Mouse (Mus musculus): Measurements from ENCODE around the gene Grxcr1. TPM values are rescaled to one million over a fixed set of nuclear protein-coding genes. Genes with fewer than 3 reads are reported as not detected.

Grxcr1 gene
- polyA plus RNA-seq, 1 experiment from 2014 or later = not detected

DNA sequence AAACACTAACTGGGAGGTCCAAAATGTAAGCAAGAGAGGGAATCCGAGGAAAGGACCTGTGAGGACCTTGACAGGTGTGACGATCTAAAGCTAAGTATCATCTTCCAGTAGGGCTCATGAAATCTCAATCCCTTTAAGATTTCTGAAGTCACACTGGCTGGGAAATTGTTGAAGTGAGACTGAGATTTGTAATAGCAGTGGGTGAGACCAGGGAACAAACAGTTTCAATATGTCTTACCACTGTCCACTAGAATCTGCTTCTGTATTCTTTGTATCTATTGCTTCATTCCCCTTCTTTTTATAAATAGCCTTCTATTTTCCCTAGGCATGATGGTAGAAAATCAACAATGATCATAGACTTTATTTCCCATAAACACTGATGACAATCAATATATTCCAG is 10.8 kb upstream of the Grxcr1 start:
- ATAC-seq (ENCODE audit: low read depth) = no peak
- Histone ChIP-seq H3K4me3 (ENCODE audit: low read depth, low read length) (no peak overlapping the region), H3K36me3 (ENCODE audit: control insufficient read depth, insufficient read depth) (no peaks in the 10 kb centered on the region), H3K27me3 (ENCODE audit: control insufficient read depth, insufficient read depth, low read depth, low read length) (no peaks in the 10 kb centered on the region), H3K27ac (ENCODE audit: low read length) (no peak overlapping the region), H3K9ac (ENCODE audit: low read depth, low read length) (no peak overlapping the region), H3K4me2 (ENCODE audit: low read depth, low read length) (no peak overlapping the region), H3K4me1 (ENCODE audit: control insufficient read depth, low read depth, low read length) (no peaks in the 10 kb centered on the region), H3K9me3 (replicated peaks; ENCODE audit: control insufficient read depth, low read length) (no peaks in the 10 kb centered on the region)
- WGBS (ENCODE audit: insufficient replicate concordance) = 49% methylated on average over 2 of the region's 2 CpGs

DNA sequence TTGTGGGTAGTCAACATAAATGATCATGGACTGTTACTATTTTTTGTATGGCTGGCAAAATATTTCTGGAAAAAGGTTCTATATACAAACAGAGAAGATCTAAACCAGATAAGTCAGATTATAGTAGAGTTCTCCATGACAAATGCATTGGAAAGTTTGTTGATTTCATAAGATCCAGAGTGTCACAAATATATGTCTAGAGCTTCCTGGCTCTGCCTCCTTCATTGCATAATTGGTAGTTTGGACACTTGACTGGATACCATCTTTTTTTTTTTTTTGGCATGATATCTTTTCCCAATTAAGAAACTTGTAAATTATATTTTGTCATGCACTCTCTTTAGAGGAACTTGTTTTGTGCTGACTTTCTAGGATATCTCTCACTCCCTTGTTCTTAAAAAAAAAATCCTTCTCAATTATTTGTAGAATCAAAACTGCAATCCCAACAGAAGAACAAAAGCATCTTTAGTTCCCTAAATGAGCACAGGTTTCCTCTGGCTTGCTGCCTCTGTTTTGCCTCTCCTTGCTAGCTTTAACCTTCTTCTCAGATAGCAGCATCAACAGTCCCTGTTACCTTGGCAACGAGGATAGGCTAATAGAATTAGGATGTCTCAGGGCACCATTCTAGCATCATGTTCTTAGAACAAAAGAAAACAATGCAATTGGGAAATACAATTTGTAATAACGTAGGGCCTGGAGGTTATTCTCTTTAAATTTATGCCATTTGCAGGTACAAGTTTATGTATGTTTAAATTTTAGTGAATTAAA is 4.8 kb upstream of the Grxcr1 start:
- no peaks in the 10 kb centered on the region for H3K4me1 ChIP-seq (ENCODE audit: control insufficient read depth, low read depth, low read length)
- 49% methylated on average over 2 of the region's 2 CpGs for WGBS (ENCODE audit: insufficient replicate concordance)
- H3K4me2 ChIP-seq (ENCODE audit: low read depth, low read length) = no peak overlapping the region
- H3K27ac ChIP-seq (ENCODE audit: low read length) = no peak overlapping the region
- no peaks in the 10 kb centered on the region for H3K27me3 ChIP-seq (ENCODE audit: control insufficient read depth, insufficient read depth, low read depth, low read length)
- no peak for ATAC-seq (ENCODE audit: low read depth)
- no peak overlapping the region for H3K9ac ChIP-seq (ENCODE audit: low read depth, low read length)
- H3K9me3 ChIP-seq (replicated peaks; ENCODE audit: control insufficient read depth, low read length) = no peaks in the 10 kb centered on the region
- H3K4me3 ChIP-seq (ENCODE audit: low read depth, low read length) = no peak overlapping the region
- no peaks in the 10 kb centered on the region for H3K36me3 ChIP-seq (ENCODE audit: control insufficient read depth, insufficient read depth)

DNA sequence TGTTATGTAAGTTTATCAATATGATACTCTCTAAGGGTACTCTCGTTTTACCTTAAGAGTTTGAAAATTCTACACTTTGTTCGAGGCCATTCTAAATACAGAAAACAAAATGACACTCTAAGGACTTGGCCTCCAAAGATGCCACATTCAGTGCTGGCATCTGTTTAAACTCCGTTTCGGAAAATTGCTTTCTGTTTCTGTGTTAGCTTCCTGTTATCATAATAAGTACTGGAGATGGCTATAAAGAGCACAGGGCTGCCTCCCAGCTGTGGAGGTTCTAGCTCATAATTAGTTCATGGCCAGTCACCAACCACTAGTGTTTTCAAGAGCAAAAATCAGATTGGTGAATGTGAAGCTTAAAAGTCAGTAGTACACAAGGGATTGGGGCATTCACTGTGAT is 4.2 kb upstream of the Grxcr1 start:
- no peak for ATAC-seq (ENCODE audit: low read depth)

DNA sequence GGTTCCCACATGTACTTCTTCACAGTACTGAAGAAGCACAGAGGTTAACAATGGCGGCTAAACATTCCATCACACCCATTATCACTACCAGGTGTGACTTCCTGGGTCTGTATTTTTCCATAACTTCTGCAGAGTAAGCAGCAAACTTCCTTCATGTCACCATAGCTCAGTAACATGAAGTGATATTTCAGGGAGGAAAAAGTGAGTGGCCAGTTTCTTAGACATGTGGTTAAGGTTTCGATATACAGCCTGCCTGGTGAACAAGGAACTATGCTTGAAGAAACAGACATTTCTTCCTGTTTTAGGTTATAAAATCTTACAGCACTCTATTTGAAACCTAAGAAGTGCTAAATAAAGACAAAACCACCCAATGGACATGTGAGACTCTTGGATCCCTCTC is 1.7 kb downstream of the Grxcr1 start:
- no peak for ATAC-seq (ENCODE audit: low read depth)
- H3K27me3 ChIP-seq (ENCODE audit: control insufficient read depth, insufficient read depth, low read depth, low read length) = no peaks in the 10 kb centered on the region
- WGBS (ENCODE audit: insufficient replicate concordance) = 40% methylated on average over 2 of the region's 2 CpGs
- H3K36me3 ChIP-seq (ENCODE audit: control insufficient read depth, insufficient read depth) = no peaks in the 10 kb centered on the region
- H3K4me2 ChIP-seq (ENCODE audit: low read depth, low read length) = no peak overlapping the region
- no peaks in the 10 kb centered on the region for H3K9me3 ChIP-seq (replicated peaks; ENCODE audit: control insufficient read depth, low read length)
- H3K27ac ChIP-seq (ENCODE audit: low read length) = no peak overlapping the region
- no peak overlapping the region for H3K4me3 ChIP-seq (ENCODE audit: low read depth, low read length)
- H3K4me1 ChIP-seq (ENCODE audit: control insufficient read depth, low read depth, low read length) = no peaks in the 10 kb centered on the region
- H3K9ac ChIP-seq (ENCODE audit: low read depth, low read length) = no peak overlapping the region

More for the DNA sequence above, 4.2 kb upstream of the Grxcr1 start:
- Histone ChIP-seq H3K36me3 (ENCODE audit: control insufficient read depth, insufficient read depth) (no peaks in the 10 kb centered on the region), H3K9me3 (replicated peaks; ENCODE audit: control insufficient read depth, low read length) (no peaks in the 10 kb centered on the region), H3K4me3 (ENCODE audit: low read depth, low read length) (no peak overlapping the region), H3K4me2 (ENCODE audit: low read depth, low read length) (no peak overlapping the region), H3K27ac (ENCODE audit: low read length) (no peak overlapping the region), H3K9ac (ENCODE audit: low read depth, low read length) (no peak overlapping the region), H3K4me1 (ENCODE audit: control insufficient read depth, low read depth, low read length) (no peaks in the 10 kb centered on the region), H3K27me3 (ENCODE audit: control insufficient read depth, insufficient read depth, low read depth, low read length) (no peaks in the 10 kb centered on the region)
- WGBS (ENCODE audit: insufficient replicate concordance) = 53% methylated on average over 4 of the region's 4 CpGs

DNA sequence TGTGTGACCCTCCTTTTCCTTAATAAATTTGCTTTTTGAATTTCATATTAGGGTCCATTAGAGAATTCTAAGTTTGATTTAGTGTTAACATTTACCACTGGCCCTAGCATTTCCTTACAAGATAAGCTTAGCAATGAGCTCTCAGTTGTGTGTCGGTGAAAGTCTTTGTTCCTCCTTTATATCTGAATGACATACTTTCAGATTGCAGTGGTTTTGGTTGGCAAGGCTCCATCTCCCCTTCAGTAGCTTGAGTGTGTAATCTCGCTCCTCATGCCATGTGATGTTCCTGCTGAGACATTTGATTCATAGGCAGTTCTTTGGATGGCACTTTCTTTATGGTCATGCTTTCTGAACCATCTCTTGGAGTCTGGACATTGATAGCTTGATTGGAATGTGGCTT is 7.4 kb downstream of the Grxcr1 start:
- no peak overlapping the region for H3K4me3 ChIP-seq (ENCODE audit: low read depth, low read length)
- no peak overlapping the region for H3K9ac ChIP-seq (ENCODE audit: low read depth, low read length)
- H3K27me3 ChIP-seq (ENCODE audit: control insufficient read depth, insufficient read depth, low read depth, low read length) = no peaks in the 10 kb centered on the region
- 23% methylated on average over 2 of the region's 2 CpGs for WGBS (ENCODE audit: insufficient replicate concordance)
- no peaks in the 10 kb centered on the region for H3K9me3 ChIP-seq (replicated peaks; ENCODE audit: control insufficient read depth, low read length)
- H3K27ac ChIP-seq (ENCODE audit: low read length) = no peak overlapping the region
- no peak overlapping the region for H3K4me2 ChIP-seq (ENCODE audit: low read depth, low read length)
- H3K4me1 ChIP-seq (ENCODE audit: control insufficient read depth, low read depth, low read length) = no peaks in the 10 kb centered on the region
- ATAC-seq (ENCODE audit: low read depth) = no peak
- H3K36me3 ChIP-seq (ENCODE audit: control insufficient read depth, insufficient read depth) = no peaks in the 10 kb centered on the region

DNA sequence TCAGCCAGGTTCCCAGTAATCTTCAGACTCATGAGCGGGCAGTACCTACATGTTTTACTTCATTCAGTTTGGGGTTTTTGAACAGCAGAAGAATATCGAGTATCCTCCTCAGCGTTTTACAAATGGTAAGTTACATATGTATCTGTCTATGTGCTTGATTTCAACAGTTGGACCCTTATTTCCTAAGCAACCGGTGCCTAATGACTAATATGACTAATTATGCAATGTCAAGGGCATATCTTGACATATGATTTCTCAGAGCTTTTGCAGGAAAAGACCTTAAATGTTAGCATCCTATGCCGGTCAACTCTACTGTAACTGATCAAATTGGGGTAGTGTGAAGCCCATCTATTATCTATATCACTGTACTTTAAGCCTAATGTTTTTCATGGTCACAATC is 11.7 kb downstream of the Grxcr1 start:
- Histone ChIP-seq H3K4me2 (ENCODE audit: low read depth, low read length) (no peak overlapping the region), H3K9ac (ENCODE audit: low read depth, low read length) (no peak overlapping the region), H3K36me3 (ENCODE audit: control insufficient read depth, insufficient read depth) (no peaks in the 10 kb centered on the region), H3K4me3 (ENCODE audit: low read depth, low read length) (no peak overlapping the region), H3K27me3 (ENCODE audit: control insufficient read depth, insufficient read depth, low read depth, low read length) (no peaks in the 10 kb centered on the region), H3K9me3 (replicated peaks; ENCODE audit: control insufficient read depth, low read length) (no peaks in the 10 kb centered on the region), H3K27ac (ENCODE audit: low read length) (no peak overlapping the region), H3K4me1 (ENCODE audit: control insufficient read depth, low read depth, low read length) (no peaks in the 10 kb centered on the region)
- no peak for ATAC-seq (ENCODE audit: low read depth)
- 67% methylated on average over 5 of the region's 5 CpGs for WGBS (ENCODE audit: insufficient replicate concordance)

DNA sequence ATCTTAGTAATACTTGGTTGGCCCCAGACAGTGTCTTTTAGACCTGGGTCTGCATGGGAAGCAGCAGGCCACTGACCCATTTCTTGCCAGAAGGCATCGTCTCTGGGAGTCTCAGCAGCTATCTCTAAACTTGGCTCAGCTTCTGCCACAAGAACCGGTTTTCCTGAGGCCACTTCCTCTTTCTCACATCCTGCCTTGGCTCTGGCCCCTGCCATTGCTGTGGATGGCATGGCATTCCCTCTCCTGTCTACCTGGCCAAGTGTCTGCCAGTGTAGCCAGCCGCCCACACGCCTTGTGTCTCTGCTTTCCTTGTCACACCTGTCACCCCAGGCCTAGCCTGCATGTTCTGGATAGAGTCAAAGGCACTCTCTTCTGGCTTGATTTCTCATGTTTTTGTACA is 17.1 kb downstream of the Grxcr1 start:
- H3K36me3 ChIP-seq (ENCODE audit: control insufficient read depth, insufficient read depth) = no peaks in the 10 kb centered on the region
- H3K4me2 ChIP-seq (ENCODE audit: low read depth, low read length) = no peak overlapping the region
- H3K27me3 ChIP-seq (ENCODE audit: control insufficient read depth, insufficient read depth, low read depth, low read length) = no peaks in the 10 kb centered on the region
- H3K4me3 ChIP-seq (ENCODE audit: low read depth, low read length) = no peak overlapping the region
- no peak overlapping the region for H3K9ac ChIP-seq (ENCODE audit: low read depth, low read length)
- no peaks in the 10 kb centered on the region for H3K9me3 ChIP-seq (replicated peaks; ENCODE audit: control insufficient read depth, low read length)
- no peaks in the 10 kb centered on the region for H3K4me1 ChIP-seq (ENCODE audit: control insufficient read depth, low read depth, low read length)
- no peak for ATAC-seq (ENCODE audit: low read depth)
- no peak overlapping the region for H3K27ac ChIP-seq (ENCODE audit: low read length)
- 25% methylated on average over 4 of the region's 4 CpGs for WGBS (ENCODE audit: insufficient replicate concordance)

DNA sequence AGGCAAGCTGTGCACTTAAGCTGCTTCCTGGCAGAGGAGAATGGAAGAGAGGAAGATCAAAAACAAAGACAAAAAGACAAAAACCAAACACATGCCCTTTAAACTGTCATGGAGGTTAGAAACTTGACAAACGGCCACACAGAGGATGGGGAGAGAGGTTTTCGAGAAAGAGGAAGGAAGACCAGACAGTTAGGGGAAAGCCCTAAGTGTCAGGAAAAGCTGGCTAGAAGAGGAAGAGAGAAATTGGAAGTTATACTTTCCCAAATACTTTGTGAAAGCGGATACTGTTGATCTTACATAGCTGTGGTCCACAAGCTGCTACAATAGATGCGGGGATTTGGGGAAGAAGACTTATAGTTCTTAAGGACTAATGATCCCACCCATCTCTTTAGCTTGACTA is 17.9 kb downstream of the Grxcr1 start:
- Histone ChIP-seq H3K27ac (ENCODE audit: low read length) (no peak overlapping the region), H3K27me3 (ENCODE audit: control insufficient read depth, insufficient read depth, low read depth, low read length) (no peaks in the 10 kb centered on the region), H3K4me1 (ENCODE audit: control insufficient read depth, low read depth, low read length) (no peaks in the 10 kb centered on the region), H3K36me3 (ENCODE audit: control insufficient read depth, insufficient read depth) (no peaks in the 10 kb centered on the region), H3K9ac (ENCODE audit: low read depth, low read length) (no peak overlapping the region), H3K4me3 (ENCODE audit: low read depth, low read length) (no peak overlapping the region), H3K4me2 (ENCODE audit: low read depth, low read length) (no peak overlapping the region), H3K9me3 (replicated peaks; ENCODE audit: control insufficient read depth, low read length) (no peaks in the 10 kb centered on the region)
- no peak for ATAC-seq (ENCODE audit: low read depth)
- WGBS (ENCODE audit: insufficient replicate concordance) = 19% methylated on average over 4 of the region's 4 CpGs

DNA sequence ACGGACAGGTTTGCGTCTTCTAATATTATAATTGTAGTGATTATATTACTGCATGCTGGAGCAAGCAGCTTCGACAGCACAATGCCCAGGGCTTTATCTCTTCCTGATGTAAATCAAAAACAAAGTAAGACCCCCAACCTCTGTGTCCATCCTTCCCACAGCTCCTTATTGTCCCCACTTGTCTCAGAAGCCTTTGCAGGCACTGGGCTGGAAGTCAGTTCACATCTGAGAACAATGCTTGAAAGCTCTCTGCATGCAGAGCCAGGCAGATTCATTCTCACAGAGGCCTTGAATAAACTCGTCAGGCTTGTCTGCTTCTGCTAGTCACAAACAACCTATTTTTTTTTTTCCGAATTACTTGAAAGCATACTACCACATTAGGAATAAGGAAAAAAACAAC is 19.5 kb downstream of the Grxcr1 start:
- H3K27ac ChIP-seq (ENCODE audit: low read length) = no peak overlapping the region
- no peak overlapping the region for H3K9ac ChIP-seq (ENCODE audit: low read depth, low read length)
- no peaks in the 10 kb centered on the region for H3K36me3 ChIP-seq (ENCODE audit: control insufficient read depth, insufficient read depth)
- H3K27me3 ChIP-seq (ENCODE audit: control insufficient read depth, insufficient read depth, low read depth, low read length) = no peaks in the 10 kb centered on the region
- H3K4me2 ChIP-seq (ENCODE audit: low read depth, low read length) = no peak overlapping the region
- ATAC-seq (ENCODE audit: low read depth) = no peak
- WGBS (ENCODE audit: insufficient replicate concordance) = 46% methylated on average over 5 of the region's 5 CpGs
- H3K9me3 ChIP-seq (replicated peaks; ENCODE audit: control insufficient read depth, low read length) = no peaks in the 10 kb centered on the region
- no peaks in the 10 kb centered on the region for H3K4me1 ChIP-seq (ENCODE audit: control insufficient read depth, low read depth, low read length)
- H3K4me3 ChIP-seq (ENCODE audit: low read depth, low read length) = no peak overlapping the region

Measured in liver, embryonic 16.5 days (tissue).